Mouse (Mus musculus): ENCODE data around the gene Coq10a.

GRCm38 (mm10) chr10:128382482-128382881 is 13.7 kb upstream of the Coq10a start:
- TF ChIP-seq POLR2A (IDR thresholded peaks at IDR 0.05; ENCODE audit: insufficient read depth, low read depth, low read length) (no peak), CTCF (IDR thresholded peaks at IDR 0.05) (no peak), EP300 (IDR thresholded peaks at IDR 0.05; ENCODE audit: insufficient read depth, low read depth, low read length) (no peak)

All from heart, adult 2 months (tissue).